Mouse (Mus musculus) C2C12 (cell line): ENCODE results near the gene Itgb5.

Experiments used
- CTCF ChIP-seq: IDR thresholded peaks from one replicate; pipeline ENCODE4 v1.5.1; 2011; ENCODE audit not compliant: control insufficient read depth, insufficient read depth, insufficient read length
- MAX ChIP-seq: IDR thresholded peaks from one replicate; pipeline ENCODE4 v1.6.1; 2011; ENCODE audit warnings: mild to moderate bottlenecking, control low read depth

DNA sequence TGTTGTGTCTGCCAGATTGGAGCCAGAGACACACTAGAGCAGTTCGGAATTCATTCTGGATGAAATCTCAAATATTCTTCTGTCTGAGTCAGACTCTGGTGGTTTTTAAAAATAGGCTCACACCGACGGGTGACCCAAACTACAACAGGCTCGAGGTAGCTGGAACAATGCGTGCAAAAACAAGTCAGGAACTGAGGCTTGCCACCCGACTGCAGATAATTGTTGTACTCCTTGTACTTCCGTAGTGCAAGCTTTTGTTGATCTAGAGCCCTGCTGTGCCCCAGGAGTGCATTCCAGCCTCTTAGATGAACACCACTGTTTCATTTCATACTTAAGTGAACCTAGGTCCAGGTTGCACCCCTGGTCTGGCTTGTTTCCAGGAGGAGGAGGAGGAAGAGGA is 43.8 kb downstream of the Itgb5 start:
- no peak for TF ChIP-seq CTCF
- TF ChIP-seq MAX: peak; percentile 47
